Mouse (Mus musculus): Measurements from ENCODE around the gene Olfr1221.
"Not testable (repeated sequence)": the region's sequence is repeated elsewhere in the genome, so short reads cannot be mapped to it uniquely, and the experiment has no call there.

Olfr1221 gene

DNA sequence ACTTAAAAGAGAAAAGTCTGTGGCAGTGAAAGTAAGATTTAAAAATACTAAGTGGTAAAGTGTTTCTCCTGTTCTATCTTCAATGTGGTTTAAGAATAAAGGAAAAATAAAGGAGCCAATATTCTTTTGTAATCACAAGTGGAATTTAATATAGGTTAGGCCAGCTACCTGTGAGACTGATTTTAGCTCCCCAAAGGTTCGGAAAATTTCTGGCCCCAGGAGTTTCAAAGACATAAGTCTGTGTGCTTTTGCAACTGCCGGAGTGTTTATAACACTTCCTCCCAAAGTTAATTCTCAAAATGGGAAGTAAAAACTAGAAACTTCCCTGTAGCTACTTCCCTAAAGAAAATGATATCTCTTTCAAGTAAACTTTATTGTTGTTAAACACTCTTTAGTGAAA lies at the start of gene Olfr1221:
Olfr1221 (minus strand) TSS at position 101 of the 400 bp plus-strand sequence.
- in situ Hi-C loops (cut with MboI, MseI) = no loop called here

DNA sequence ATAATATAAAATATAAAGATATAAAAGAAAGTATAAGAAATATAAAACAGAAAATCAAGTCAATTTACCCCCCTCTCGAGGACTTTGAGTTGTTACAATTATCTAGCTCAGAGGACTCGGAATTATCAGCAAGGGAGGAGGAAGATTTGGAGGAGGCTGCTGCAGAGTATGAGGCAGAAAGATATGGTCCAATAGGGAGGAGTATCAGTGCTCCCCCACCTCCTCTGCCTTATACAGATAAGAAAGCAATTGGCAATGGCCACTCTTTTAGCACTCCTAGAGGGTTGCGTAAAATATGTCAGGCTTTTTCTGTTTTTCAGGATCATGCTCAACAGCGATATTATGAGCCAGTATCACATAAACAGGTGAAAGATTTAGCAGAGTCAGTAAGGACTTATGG lies 47.6 kb upstream of the Olfr1221 start:
- in situ Hi-C loops (cut with MboI, MseI) = not testable (repeated sequence)

DNA sequence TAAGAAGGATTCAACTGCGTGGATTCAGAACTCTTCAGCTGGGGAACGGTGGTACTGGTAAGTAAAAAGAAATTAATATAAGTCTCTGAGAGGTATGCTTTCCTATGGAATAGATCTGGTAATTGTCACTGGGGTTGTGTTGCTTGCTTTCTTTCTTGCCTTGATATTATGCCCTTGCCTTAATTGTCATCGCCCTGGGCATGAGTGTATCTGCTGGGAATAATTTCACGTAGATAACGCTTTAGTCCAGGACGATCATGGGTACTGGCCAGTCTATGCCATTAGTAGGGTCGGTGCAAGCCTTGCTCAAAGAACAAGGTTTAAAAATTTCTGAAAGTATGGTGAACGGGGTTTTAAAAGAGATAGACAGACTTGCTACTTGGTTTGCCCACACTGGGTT lies 46.9 kb upstream of the Olfr1221 start, which contains the start of gene Olfr1224-ps1:
Olfr1224-ps1 (minus strand) TSS at position 101 of the 400 bp plus-strand sequence.
- in situ Hi-C loops (cut with MboI, MseI) = not testable (repeated sequence)

DNA sequence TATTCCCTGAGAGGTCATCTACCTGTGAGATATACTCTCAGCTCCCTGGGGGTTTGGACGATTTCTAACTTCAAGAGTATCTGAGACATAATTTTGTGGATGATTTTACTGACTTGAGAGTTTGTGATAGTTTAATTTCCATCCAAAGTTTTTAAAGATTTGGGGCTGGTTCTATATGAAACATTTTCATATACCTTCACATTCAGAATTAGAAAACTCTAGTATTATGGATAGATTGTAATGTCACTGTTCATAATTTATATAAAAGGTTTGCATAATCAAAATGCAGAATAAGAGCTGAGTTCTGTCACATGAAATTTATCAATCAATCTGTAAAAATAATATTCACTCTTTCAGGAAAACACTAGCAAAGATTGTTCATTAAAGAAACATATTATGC lies 34.4 kb upstream of the Olfr1221 start, which contains the start of gene Olfr1223:
Olfr1223 (minus strand) TSS at position 101 of the 400 bp plus-strand sequence.
- in situ Hi-C loops (cut with MboI, MseI) = no loop called here

DNA sequence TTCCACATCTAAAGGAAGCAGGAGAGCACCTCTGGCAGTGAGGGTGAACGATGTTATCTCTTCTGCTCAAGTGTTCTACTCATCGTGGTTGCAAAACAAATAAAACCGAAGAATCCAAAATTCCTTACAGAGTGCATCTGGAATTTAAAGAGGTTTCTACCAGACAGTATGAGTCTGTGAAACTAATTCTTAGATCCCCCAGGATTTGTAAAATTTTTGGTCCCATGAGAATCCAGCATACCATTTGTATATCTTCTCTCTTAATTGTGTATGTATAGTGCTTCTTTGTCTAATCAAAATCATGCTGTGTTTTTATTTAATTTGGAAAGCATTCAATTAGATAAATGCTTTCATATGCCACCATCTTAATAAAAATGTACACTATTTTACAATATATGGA lies 15.9 kb upstream of the Olfr1221 start, which contains the start of gene Olfr1222:
Olfr1222 (minus strand) TSS at position 101 of the 400 bp plus-strand sequence.
- in situ Hi-C loops (cut with MboI, MseI) = no loop called here

DNA sequence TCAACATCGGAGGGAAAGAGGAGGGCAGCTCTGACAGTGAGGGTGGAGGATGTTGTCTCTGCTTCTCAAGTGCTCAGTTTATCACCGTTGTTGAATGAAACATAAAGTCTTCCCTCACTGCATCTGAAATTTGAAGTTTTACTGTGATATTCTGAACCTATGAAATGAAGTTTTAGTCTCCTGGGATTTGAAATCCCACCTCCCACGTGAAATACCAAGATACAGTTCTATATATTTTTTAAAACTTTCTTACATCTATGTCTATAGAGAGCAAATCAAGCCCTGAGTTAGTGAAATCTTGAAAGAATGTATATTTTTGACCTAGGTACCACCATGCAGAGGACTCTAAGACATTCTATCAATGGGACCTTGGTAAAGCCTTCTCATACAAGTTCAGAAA lies 10.3 kb downstream of the Olfr1221 start, which contains the start of gene Olfr1220:
Olfr1220 (minus strand) TSS at position 101 of the 400 bp plus-strand sequence.
- in situ Hi-C loops (cut with MboI, MseI) = no loop called here

DNA sequence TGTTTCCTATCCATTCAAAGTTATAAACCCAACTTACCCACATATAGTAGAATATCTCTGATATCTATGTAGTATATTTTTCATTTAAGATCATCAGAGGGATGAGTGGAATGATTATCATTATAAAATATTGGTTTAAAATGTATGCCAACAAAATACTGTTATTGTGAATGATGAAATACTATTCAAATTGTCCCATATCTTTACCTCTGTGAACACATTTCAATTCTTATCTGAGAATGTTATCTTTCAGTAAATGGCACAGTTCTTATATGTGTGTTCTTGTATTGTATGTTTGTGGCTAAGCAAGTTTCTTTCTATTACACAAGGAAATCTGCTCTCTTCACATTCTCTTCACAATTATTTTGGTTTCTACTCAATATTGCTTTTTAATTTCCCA lies 11.4 kb downstream of the Olfr1221 start:
- in situ Hi-C loops (cut with MboI, MseI) = no loop called here

DNA sequence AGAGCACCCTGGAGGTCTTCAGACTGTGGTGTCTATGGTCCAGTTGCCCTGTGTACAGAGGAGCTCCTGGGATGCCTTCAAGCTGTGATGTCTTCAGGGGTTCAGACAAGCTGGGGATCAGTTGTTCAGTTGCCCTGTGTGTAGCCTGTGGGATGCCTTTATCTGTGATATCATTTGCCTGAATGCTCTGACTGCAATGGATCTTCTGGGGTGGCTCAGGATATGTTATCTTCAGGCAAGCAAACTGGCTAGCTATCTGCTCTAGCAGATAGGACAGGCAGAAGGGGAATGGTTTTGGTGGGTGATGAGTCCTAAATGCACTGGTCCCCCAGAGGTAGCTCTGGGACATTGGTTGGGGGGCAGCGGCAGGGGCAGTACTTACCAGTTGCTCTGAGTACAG lies 23.2 kb downstream of the Olfr1221 start:
- in situ Hi-C loops (cut with MboI, MseI) = no loop called here

DNA sequence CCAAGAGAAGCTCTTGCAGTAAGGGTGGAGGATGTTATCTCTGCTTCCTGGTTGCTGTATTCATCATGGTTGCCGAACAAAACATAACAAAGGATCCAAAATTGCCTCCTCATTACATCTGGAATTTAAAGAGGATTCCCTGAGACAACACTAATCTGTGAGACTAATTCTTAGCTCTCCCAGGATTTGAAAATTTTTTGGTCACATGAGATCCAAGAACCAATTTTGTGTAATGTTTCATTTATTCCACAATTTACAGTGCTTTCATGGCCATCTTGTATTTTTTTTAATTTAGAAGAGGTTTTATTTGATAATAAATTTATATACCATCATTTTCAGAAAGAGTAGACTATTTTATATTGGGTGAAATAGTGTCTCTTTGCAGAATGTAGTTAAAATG lies 33.7 kb downstream of the Olfr1221 start, which contains the start of gene Olfr1219:
Olfr1219 (minus strand) TSS at position 101 of the 400 bp plus-strand sequence.
- in situ Hi-C loops (cut with MboI, MseI) = no loop called here

DNA sequence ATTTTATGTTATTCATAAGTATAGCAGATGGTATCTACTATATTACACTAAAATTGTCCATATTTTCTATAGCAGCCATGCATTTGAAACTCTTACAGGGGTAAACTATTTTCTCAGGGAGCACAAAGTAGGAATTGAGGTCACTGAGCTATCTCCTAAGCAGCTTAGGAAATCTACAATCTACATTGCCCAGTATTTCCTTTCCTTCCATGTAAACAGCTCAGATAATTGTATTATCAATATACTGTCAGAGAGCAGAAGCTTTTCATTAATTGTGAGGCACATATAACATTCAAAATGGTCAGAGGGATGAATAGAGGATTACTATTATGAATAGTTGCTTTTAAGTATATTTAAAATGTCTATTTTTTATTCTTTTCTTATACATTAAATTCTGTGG lies 35.6 kb downstream of the Olfr1221 start:
- in situ Hi-C loops (cut with MboI, MseI) = no loop called here

DNA sequence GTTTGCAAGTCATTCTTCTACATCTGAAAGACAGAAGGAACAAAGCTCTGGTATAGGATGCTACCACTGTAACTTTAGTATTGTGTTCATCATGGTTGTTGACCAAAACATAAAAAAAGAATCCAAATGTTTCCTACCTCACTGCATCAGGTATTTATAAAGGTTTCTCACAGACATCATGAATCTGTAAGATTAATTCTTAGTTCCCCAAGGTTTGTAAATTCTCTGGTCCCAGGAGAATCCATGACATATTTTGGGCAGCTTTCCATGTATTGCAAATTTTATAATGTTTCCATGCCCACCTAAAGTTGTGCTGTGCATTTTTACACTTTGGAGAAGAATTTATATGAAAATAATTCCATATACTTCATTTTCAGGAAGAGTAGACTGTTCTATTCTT lies 56.0 kb downstream of the Olfr1221 start, which contains the start of gene Olfr1218:
Olfr1218 (minus strand) TSS at position 101 of the 400 bp plus-strand sequence.
- in situ Hi-C loops (cut with MboI, MseI) = no loop called here

All from regulatory T cell (primary cell).